Mouse (Mus musculus) cerebellum, postnatal 14 days (tissue): Measurements from ENCODE around the gene Fmo9.

Experiments used
- DNase-seq, 2 experiments: peaks; one replicate each; pipeline ENCODE4 v3.0.0; 2021; ENCODE audit warnings: mixed read lengths in 2 of 2

The Fmo9 gene

GRCm38 (mm10) chr1:166681745-166682144 lies at the start of gene Fmo9:
Fmo9 (minus strand) TSS chr1:166681845.
- no peak for DNase-seq

DNA sequence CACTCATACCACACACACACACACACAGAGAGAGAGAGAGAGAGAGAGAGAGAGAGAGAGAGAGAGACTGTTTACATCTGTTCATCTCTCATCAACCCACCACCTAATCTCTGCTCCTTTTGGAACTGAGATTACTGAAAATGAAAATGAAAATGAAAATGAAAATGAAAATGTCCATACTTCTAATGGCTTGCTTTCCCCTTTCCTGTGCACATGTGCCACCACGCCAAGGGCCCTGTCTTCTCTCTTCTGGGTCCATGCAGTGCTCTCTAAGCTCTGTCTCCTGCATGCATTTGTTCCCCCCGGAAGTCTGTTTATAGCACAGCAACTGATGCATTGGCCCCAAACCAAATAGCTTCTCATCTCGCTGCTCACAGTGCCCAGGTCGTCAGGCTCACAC lies 49.2 kb upstream of the Fmo9 start:
- DNase-seq, result no peak

- DNase-seq, result no peak
Measured at GRCm38 (mm10) chr1:166730215-166730614, 48.6 kb upstream of the Fmo9 start.

DNA sequence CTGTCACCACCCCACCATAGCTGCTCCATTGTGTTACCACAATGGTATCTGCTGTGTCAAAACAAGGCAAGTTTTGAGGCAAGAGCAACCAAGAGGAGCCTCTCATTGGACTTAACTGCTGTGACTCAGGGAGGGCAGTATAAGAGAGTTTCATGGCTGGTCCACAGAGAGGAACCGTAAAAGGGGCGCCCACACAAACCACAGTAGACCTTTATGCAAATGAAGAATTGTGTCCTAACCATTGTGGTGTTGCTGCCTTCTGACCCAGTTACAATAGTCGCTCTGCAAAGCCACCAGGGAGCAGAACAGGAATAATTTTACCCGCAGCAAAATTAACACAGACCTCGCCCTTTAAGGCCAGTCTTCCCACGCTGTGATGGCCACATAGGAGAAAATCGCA lies 29.2 kb upstream of the Fmo9 start:
- no peak for DNase-seq

GRCm38 (mm10) chr1:166702270-166702912 lies 20.7 kb upstream of the Fmo9 start:
- no peak for DNase-seq

GRCm38 (mm10) chr1:166669264-166669663 lies 12.4 kb downstream of the Fmo9 start:
- no peak for DNase-seq

GRCm38 (mm10) chr1:166660800-166661199 lies 20.8 kb downstream of the Fmo9 start:
- no peak for DNase-seq

DNA sequence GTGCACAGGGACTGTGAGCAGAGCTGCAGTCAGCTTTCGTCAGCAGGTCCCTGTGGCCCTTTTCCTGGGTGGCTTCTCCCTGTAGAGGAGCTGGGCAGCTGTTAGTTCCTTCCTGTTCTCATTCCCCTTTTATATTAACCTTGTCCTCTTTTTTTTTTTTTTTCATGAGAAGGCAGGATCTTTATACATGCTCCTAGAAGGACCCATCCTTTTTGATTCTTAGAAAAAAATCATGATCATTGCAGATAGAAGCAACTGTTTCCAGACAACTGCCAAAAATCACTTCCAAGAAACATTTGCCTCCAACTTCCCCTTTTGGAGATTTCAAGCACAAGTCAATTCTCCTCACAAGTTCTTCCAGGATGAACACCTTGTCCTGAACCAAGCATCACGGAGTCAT lies 34.1 kb downstream of the Fmo9 start, which contains the start of gene Gm4847:
Gene Gm4847, minus strand, starts transcription at position 101 of the 400 bp plus-strand sequence.
- no peak for DNase-seq
